Mouse (Mus musculus) bone marrow macrophage, adult 2 months (primary cell): Measurements from ENCODE around the gene Krt1.

Experiments
- CTCF ChIP-seq: IDR thresholded peaks from 2 replicates; pipeline ENCODE4 v1.5.1; 2012; ENCODE audit warnings: low read depth, mild to moderate bottlenecking, low read length, moderate library complexity
- POLR2A ChIP-seq: IDR thresholded peaks from 2 replicates; pipeline ENCODE4 v1.6.1; 2012; ENCODE audit warnings: mild to moderate bottlenecking, low read depth, low read length, borderline replicate concordance

DNA sequence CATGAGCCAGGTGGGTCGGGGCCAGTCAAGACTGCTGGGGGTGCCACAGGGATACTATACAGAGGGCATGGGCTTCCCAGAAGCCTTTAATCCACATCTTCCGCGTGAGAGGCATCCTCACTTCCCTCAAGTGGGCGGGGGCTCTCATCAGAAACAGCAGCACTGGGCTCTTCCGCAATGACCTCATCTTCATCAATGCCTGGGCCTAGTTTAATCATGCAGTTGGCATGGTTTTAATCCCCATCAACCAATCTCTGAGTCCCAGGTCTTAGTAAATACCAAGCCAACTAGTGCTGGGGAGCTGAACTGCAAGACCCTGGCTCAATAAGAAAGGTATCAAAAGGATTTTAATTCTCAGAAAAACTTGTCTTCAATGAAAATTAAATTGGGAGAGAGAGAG, 21.2 kb downstream of the Krt1 start:
- TF ChIP-seq CTCF (no peak), POLR2A (no peak)
